In the genomic region with DNA sequence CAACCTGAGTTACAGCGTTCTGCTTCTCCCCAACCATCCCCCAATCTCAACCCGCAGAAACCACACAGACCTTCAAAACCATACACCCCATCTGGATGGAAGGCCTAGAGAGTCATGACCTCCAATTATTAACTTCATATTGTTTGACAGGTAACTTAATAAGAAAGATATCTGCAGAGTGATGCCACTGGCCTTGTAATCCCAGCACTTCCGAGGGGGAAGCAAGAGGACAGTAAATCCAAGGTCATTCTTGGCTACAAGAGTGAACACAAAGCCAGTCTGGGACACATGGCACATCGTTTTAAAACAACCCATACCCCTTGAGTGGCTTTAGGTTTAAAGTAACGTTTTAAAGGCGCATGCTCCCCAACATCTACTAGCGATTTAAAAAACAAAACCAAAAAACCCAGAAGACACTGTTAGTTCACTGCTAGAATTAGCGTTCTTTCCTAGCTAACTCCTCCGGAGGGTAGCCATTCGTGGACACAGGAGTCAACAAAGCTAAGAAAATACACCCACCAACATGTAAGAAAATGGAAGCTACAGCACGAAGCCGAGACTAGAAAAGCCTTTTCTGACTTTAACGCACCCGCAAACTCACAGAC, we compare ENCODE assay signal across 8 mouse cellular contexts. TPM values are rescaled to one million over a fixed set of nuclear protein-coding genes. Genes with fewer than 3 reads are reported as not detected.
DNase-seq lines count a peak whose midpoint lies in the region; ATAC-seq and TF ChIP-seq lines count a peak whose summit lies in the region.

No protein-coding gene starts in this region.

- 3% methylated on average over 14 of the region's 14 CpGs for WGBS in heart, embryonic 10.5 days
- WGBS in forebrain, embryonic 15.5 days = 2% methylated on average over 14 of the region's 14 CpGs
- WGBS in liver, embryonic 11.5 days = 2% methylated on average over 14 of the region's 14 CpGs
- under 1% methylated on average over 14 of the region's 14 CpGs for WGBS in stomach, embryonic 14.5 days

- H3K27ac ChIP-seq in heart, embryonic 10.5 days = peak overlapping the region; percentile 97
- peak overlapping the region; percentile 95 for H3K27ac ChIP-seq in forebrain, embryonic 15.5 days (replicated peaks)
- H3K27ac ChIP-seq in liver, embryonic 11.5 days (ENCODE audit: low read depth, low read length) = peak overlapping the region; percentile 93
- H3K27ac ChIP-seq in stomach, embryonic 14.5 days (ENCODE audit: low read length) = peak overlapping the region; percentile 87

- no peak for DNase-seq in heart, embryonic 10.5 days (ENCODE audit: low spot score)
- DNase-seq in heart, adult 8-10 months (ENCODE audit: low spot score) = no peak
- no peak for DNase-seq in G1E (ENCODE audit: low spot score)
- DNase-seq in liver, embryonic 11.5 days (ENCODE audit: low spot score) = peak; percentile 34
- no peak for DNase-seq in c-Kit-positive CD71-positive TER-119-positive erythroid progenitor cells, embryonic 14.5 days (ENCODE audit: low spot score)
- DNase-seq in B cell, adult 2 months = no peak

- peak overlapping the region; percentile 61 for H3K9ac ChIP-seq in forebrain, embryonic 15.5 days (replicated peaks)
- peak overlapping the region; percentile 92 for H3K9ac ChIP-seq in liver, embryonic 11.5 days (ENCODE audit: low read depth, low read length)
- H3K9ac ChIP-seq in stomach, embryonic 14.5 days (replicated peaks; ENCODE audit: low read depth, low read length) = peak overlapping the region; percentile 52

- H3K9me3 ChIP-seq in heart, embryonic 10.5 days = no peaks in the 10 kb centered on the region
- H3K9me3 ChIP-seq in G1E (replicated peaks) = no peaks in the 10 kb centered on the region
- H3K9me3 ChIP-seq in forebrain, embryonic 15.5 days = no peaks in the 10 kb centered on the region
- H3K9me3 ChIP-seq in liver, embryonic 11.5 days (ENCODE audit: control insufficient read depth, low read length) = no peaks in the 10 kb centered on the region
- no peaks in the 10 kb centered on the region for H3K9me3 ChIP-seq in stomach, embryonic 14.5 days (ENCODE audit: control insufficient read depth, low read depth, low read length)

- ATAC-seq in G1E (ENCODE audit: extremely low read depth, insufficient number of reproducible peaks, low FRiP score, poor library complexity, severe bottlenecking) = peak; percentile 5; the same call in 1 of the 2 replicates
- ATAC-seq in forebrain, embryonic 15.5 days (replicated peaks) = peak; percentile 5
- peak; percentile 18 for ATAC-seq in liver, embryonic 11.5 days (replicated peaks; ENCODE audit: low FRiP score)
- ATAC-seq in stomach, embryonic 14.5 days (ENCODE audit: insufficient number of reproducible peaks, insufficient read depth, low FRiP score, low read depth) = no peak

- no peaks in the 10 kb centered on the region for H3K27me3 ChIP-seq in heart, embryonic 10.5 days (ENCODE audit: insufficient read depth, poor library complexity, severe bottlenecking)
- no peaks in the 10 kb centered on the region for H3K27me3 ChIP-seq in G1E (ENCODE audit: insufficient read depth, low read length)
- no peaks in the 10 kb centered on the region for H3K27me3 ChIP-seq in forebrain, embryonic 15.5 days
- H3K27me3 ChIP-seq in liver, embryonic 11.5 days (replicated peaks; ENCODE audit: control insufficient read depth, insufficient read depth, low read length) = no peaks in the 10 kb centered on the region
- H3K27me3 ChIP-seq in stomach, embryonic 14.5 days (ENCODE audit: control insufficient read depth, insufficient read depth, low read length) = no peaks in the 10 kb centered on the region

- TF ChIP-seq CTCF in G1E (IDR thresholded peaks at IDR 0.05; ENCODE audit: low read depth, low read length) = no peak

- peak overlapping the region; percentile 53 for H3K4me2 ChIP-seq in forebrain, embryonic 15.5 days (replicated peaks)
- peak overlapping the region; percentile 74 for H3K4me2 ChIP-seq in liver, embryonic 11.5 days
- H3K4me2 ChIP-seq in stomach, embryonic 14.5 days (replicated peaks; ENCODE audit: low read depth, low read length) = peak overlapping the region; percentile 67

- peaks cover 13% of the 10 kb centered on the region for H3K4me1 ChIP-seq in heart, embryonic 10.5 days
- peaks cover 35% of the 10 kb centered on the region for H3K4me1 ChIP-seq in G1E (ENCODE audit: insufficient read depth, low read depth, low read length)
- peaks cover 30% of the 10 kb centered on the region for H3K4me1 ChIP-seq in forebrain, embryonic 15.5 days
- H3K4me1 ChIP-seq in liver, embryonic 11.5 days (replicated peaks; ENCODE audit: control insufficient read depth, insufficient read depth, low read length) = peaks cover 18% of the 10 kb centered on the region
- H3K4me1 ChIP-seq in stomach, embryonic 14.5 days (ENCODE audit: control insufficient read depth, insufficient read depth, low read length) = peaks cover 13% of the 10 kb centered on the region; the same call in 1 of the 2 replicates

- H3K36me3 ChIP-seq in heart, embryonic 10.5 days = 0 out of 2 replicates have a peak, but pooled peaks cover 4% of the 10 kb centered on the region
- H3K36me3 ChIP-seq in G1E (replicated peaks) = peaks cover 27% of the 10 kb centered on the region
- no peaks in the 10 kb centered on the region for H3K36me3 ChIP-seq in forebrain, embryonic 15.5 days
- no peaks in the 10 kb centered on the region for H3K36me3 ChIP-seq in liver, embryonic 11.5 days (ENCODE audit: control insufficient read depth, insufficient read depth, low read length)
- H3K36me3 ChIP-seq in stomach, embryonic 14.5 days (ENCODE audit: control insufficient read depth, insufficient read depth, low read length) = no peaks in the 10 kb centered on the region; the same call in none of the 2 replicates

- H3K4me3 ChIP-seq in heart, embryonic 10.5 days = peak overlapping the region; percentile 90
- H3K4me3 ChIP-seq in G1E (ENCODE audit: low read depth, low read length) = peak overlapping the region; percentile 91
- H3K4me3 ChIP-seq in forebrain, embryonic 15.5 days = peak overlapping the region; percentile 96
- H3K4me3 ChIP-seq in liver, embryonic 11.5 days (ENCODE audit: low read depth, low read length) = peak overlapping the region; percentile 78
- peak overlapping the region; percentile 93 for H3K4me3 ChIP-seq in stomach, embryonic 14.5 days (ENCODE audit: low read depth, low read length)

RNA-seq across cellular contexts. Expression of gene Ccnt2, which starts 0.7 kb away (rescaled TPM):
- 76.8 and 85.1 TPM in 2 replicates for polyA plus RNA-seq in heart, embryonic 10.5 days (2016; fragmentation: Nextera tagmentation; extraction: Ambion mirVana)
- total RNA-seq in heart, adult 8-10 months (2022) = 10 to 100 TPM; 17.8 to 24.1 (median 22.8) TPM
- total RNA-seq in G1E (2014; fragmentation: Nextera tagmentation) (149 and 168 TPM in 2 replicates), G1E (2017) (85.7 and 99.2 TPM in 2 replicates)
- 15.7 and 16.8 TPM in 2 replicates for polyA plus RNA-seq in G1E (2012)
- polyA plus RNA-seq in forebrain, embryonic 15.5 days (2015; fragmentation: Nextera tagmentation; extraction: Ambion mirVana) = 109 and 115 TPM in 2 replicates
- polyA plus RNA-seq in liver, embryonic 11.5 days (2014; fragmentation: Nextera tagmentation; extraction: Ambion mirVana) = 64.6 and 68.2 TPM in 2 replicates
- 94.3 and 95.3 TPM in 2 replicates for polyA plus RNA-seq in stomach, embryonic 14.5 days (2014; fragmentation: Nextera tagmentation; extraction: Ambion mirVana)

RNA-seq across cellular contexts. Expression of gene Acmsd, which starts 44.1 kb away (rescaled TPM):
- polyA plus RNA-seq in heart, embryonic 10.5 days (2016; fragmentation: Nextera tagmentation; extraction: Ambion mirVana) = 0.58 and 0.68 TPM in 2 replicates
- under 1 TPM in 2 of 4 experiments, not detected in 2; 0.14 to 0.19 TPM for total RNA-seq in heart, adult 8-10 months (2022)
- total RNA-seq in G1E (2014; fragmentation: Nextera tagmentation) = 0.90 and 3.0 TPM in 2 replicates
- 0.71 and 1.2 TPM in 2 replicates for total RNA-seq in G1E (2017)
- polyA plus RNA-seq in G1E (2012) = 0.08 and 0.10 TPM in 2 replicates
- polyA plus RNA-seq in forebrain, embryonic 15.5 days (2015; fragmentation: Nextera tagmentation; extraction: Ambion mirVana) = 0.09 TPM in 1 of 2 replicates, not detected in the other
- polyA plus RNA-seq in liver, embryonic 11.5 days (2014; fragmentation: Nextera tagmentation; extraction: Ambion mirVana) = 7.2 and 7.3 TPM in 2 replicates
- 0.11 and 0.16 TPM in 2 replicates for polyA plus RNA-seq in stomach, embryonic 14.5 days (2014; fragmentation: Nextera tagmentation; extraction: Ambion mirVana)
